Mouse (Mus musculus): ENCODE results near the gene Acsl3.

The Acsl3 gene

DNA sequence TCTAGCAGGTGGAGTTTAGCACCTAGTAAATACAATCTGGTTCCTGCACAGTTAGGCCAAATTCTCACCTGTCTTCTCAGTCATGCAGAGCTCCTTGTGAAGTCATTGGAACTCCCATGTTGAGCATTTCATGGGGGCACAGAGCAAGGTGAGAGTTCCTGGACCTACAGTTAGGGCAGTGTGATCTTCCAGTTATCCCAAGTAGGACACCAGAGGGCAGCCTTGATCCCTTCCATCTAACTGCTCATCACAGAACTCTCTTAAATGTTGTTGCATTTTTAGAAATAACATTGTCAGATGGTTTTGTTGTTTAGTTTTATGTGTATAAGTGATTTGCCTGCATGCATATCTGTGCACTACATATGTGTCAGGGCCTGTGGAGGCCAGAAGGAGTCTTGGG is 29.2 kb downstream of the Acsl3 start:
- no peak for DNase-seq (ENCODE audit: low read depth)

DNA sequence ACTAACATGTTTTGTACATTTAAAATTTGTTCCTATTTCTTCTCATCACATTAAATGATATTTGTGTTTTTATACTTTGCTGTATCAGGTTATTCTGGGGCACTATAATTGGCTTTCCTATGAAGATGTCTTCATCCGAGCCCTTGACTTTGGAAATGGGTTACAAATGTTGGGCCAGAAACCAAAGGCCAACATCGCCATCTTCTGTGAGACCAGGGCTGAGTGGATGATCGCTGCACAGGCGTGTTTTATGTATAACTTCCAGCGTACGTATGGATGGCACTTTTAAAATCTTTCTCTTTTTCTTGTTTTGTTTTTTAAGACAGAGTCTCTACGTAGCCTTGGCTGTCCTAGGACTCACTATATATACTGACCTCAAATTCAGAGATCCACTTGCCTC is 30.5 kb downstream of the Acsl3 start:
- DNase-seq (ENCODE audit: low read depth) = no peak

GRCm38 (mm10) chr1:78694503-78695258 is 37.1 kb downstream of the Acsl3 start:
- no peak for DNase-seq (ENCODE audit: low read depth)

DNA sequence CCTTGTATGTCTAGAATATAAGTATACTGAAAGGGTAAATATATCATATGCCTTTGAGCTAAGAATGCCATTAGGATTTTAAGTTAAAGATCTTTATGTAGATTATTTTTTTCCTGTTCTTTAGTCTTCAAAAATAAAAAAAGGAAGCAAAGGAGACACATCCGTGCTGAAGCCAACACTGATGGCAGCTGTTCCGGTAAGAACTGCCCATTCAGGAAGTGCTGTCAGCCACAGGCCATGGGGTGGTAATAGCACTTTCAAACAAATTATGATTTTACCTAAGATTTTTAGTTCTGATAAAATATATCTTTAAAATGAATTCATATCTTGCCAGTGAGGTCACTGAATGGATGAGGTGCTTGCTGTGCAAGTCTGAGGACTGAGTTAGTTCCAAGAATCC is 38.7 kb downstream of the Acsl3 start:
- DNase-seq (ENCODE audit: low read depth) = no peak

- no peak for DNase-seq (ENCODE audit: low read depth)
Observed at GRCm38 (mm10) chr1:78696903-78697302, 39.3 kb downstream of the Acsl3 start.

GRCm38 (mm10) chr1:78698138-78698537 is 40.5 kb downstream of the Acsl3 start:
- DNase-seq (ENCODE audit: low read depth) = no peak

DNA sequence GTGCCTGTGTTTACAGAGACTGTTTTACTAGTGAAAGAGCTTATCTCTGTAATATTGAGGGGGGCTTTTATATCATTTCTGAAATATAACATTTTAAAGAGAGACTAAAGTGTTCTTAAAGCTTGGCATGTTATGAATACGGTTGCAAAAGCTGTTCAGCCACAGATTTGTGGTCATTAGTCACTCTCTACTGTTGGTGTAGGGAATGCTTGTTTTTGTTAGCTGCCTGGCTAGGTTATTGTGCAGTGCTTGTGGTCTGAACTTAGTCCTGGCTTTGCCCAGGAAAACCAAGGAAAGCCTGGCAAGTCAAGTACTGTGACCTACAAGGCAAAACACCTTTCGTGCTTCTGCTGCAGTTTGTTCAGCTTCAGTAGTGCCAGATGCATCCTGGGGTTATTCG is 44.1 kb downstream of the Acsl3 start:
- peak; percentile 77 for DNase-seq (ENCODE audit: low read depth)

- no peak for DNase-seq (ENCODE audit: low read depth)
Observed at GRCm38 (mm10) chr1:78702282-78702963, 44.8 kb downstream of the Acsl3 start.

- no peak for DNase-seq (ENCODE audit: low read depth)
Observed at GRCm38 (mm10) chr1:78702964-78703285, 45.3 kb downstream of the Acsl3 start.

- no peak for DNase-seq (ENCODE audit: low read depth)
Observed at GRCm38 (mm10) chr1:78706338-78706737, 48.7 kb downstream of the Acsl3 start.

- DNase-seq (ENCODE audit: low read depth) = no peak
Observed at GRCm38 (mm10) chr1:78707280-78707679, 49.7 kb downstream of the Acsl3 start.

GRCm38 (mm10) chr1:78710026-78710425 is 52.4 kb downstream of the Acsl3 start:
- no peak for DNase-seq (ENCODE audit: low read depth)

GRCm38 (mm10) chr1:78710613-78711329 is 53.1 kb downstream of the Acsl3 start:
- DNase-seq (ENCODE audit: low read depth) = no peak

DNA sequence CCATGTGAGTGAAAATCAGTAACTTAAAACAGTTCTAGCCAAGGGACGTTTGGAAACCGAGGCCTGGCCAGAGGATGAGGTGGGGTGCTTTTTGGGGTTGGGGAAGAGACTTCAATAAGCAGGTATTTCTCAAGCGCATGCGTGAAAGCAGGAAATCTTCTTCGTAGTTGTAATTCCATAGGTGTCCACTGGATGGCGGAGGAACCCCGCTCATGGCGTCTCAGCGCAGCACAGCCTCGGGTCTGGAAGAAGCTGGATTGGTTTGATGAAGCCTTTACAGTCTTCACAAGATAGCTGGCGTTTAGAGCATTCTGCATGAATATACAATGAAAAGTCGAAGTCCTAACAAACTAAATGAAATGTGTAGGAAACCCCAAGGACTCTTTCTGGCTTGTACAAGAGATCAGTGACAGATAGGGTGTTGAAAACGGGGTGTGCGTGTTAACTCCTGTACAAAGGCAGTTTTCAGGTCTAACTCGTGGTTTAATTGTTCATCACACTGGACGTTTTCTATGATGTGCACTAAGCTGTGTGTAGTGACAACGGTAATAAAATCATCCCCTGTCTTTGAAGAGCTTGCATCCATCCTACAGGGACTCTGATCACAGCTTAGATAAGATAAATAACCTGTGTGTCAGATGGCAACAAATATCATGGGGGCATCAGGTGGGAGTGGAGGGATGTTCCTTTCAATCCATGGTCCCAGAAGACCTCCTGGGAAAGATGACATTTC is 67.0 kb downstream of the Acsl3 start:
- DNase-seq (ENCODE audit: low read depth) = peak; percentile 85

GRCm38 (mm10) chr1:78725191-78725490 is 67.5 kb downstream of the Acsl3 start:
- DNase-seq (ENCODE audit: low read depth) = no peak

DNA sequence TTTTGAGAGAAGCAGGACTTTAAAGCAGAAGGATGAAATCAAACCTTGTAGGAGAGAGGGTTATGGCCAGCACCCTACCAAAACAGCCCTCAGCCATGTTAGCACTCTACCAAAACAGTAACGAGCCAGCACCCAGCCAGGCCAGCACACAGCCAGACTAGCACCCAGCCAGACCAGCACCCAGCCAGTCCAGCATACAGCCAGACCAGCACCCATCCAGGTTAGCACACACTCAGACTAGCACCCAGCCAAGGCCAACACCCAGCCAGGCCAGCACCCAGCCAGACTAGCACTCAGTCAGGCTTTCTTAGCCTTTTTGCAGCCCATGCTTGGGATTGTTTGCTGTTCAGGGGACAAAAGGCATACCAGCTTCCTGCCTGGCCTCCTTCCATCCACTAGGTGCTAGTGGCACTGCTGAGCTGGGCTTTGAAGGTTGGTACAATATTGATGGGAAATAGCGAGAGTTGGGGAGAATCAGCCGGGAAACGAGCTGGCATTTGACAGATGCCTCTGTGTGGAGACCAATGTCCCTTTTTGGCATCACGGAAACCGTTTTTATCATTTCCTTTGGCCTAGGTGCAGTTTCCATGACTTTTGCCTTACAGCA is 68.1 kb downstream of the Acsl3 start:
- no peak for DNase-seq (ENCODE audit: low read depth)

GRCm38 (mm10) chr1:78730114-78730720 is 72.6 kb downstream of the Acsl3 start:
- no peak for DNase-seq (ENCODE audit: low read depth)

DNA sequence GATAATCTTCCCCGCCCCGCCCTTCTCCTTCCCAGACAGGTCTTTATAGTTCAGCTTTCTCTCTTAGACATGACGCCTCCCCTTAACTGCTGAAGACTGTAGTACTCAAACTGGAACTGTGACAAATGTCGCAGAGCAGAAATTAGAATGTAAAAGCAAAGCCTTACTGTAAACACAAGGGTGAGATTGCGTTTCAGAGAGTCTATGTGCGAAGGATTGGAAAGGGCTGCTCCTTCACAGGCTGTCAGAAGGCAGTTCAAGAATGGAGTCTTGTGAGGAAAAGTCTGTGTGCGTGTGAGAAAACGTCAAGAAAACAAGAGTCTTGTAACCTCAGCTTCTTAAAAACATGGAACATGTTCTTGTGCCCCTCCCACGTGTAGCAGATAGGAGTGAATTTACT is 74.7 kb downstream of the Acsl3 start:
- no peak for DNase-seq (ENCODE audit: low read depth)

DNA sequence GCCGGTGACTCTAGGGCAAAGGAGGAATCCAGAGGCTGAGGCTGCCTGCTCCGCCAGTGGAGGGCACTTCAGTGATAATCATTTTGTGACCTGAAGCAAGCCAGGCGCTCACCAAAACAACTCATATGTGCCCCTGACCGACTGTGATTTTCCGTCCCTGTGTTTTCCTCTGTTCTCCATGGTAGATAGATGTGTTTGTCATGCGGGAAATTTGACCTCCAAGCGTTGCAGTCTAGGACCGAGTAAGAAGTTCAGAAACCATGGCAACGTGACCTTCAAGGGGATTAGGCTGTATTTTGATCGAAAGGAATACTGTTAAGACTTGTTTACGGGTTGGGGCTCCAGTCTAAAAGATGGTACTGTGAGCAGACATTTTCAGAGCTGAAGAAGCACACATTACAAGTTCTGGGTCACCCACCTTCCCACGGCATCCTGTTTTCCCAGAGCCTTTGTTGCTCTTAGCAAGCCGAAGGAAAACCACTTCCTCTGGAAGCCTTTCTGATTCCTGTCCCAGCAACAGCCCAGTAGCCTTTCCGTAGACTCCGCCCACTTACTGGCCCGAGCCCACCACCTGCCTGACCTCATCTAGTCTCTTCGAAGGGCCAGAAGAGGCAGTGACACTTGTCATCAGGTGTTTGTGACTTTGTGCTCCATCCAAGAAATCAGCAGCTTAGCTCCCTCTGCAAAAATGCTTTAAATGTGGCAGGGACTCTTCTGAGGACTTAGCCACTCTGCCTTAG is 76.8 kb downstream of the Acsl3 start:
- DNase-seq (ENCODE audit: low read depth) = no peak

DNA sequence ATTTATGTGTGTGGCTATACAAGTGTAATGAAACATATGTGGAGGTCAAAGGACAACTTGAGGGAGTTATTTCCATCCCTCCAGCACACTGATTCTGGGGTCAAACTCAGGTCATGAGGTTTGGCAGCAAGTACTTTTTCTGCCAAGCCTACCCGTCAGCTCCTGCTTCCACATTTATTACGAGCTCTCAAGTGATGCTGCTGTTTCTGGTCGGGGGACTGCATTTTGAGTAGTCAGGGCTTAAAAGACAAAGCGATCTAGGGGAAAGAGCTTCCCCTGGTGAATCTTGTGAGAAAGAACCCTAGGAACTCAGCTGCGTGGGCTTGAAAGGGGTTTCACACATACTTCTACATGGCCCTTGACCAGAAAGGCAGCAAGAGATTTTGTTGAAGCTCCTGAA is 80.0 kb downstream of the Acsl3 start:
- no peak for DNase-seq (ENCODE audit: low read depth)

GRCm38 (mm10) chr1:78740676-78741075 is 83.1 kb downstream of the Acsl3 start:
- no peak for DNase-seq (ENCODE audit: low read depth)
